Mouse (Mus musculus) left cerebral cortex, adult 11 months (tissue): ENCODE data around the gene Vps54.
"Not testable (repeated sequence)": the region's sequence is repeated elsewhere in the genome, so short reads cannot be mapped to it uniquely, and the experiment has no call there.

Experiments
- DNase-seq: peaks from one replicate; pipeline ENCODE4 v3.0.0; 2022; ENCODE audit warnings: low spot score

Gene Vps54

DNA sequence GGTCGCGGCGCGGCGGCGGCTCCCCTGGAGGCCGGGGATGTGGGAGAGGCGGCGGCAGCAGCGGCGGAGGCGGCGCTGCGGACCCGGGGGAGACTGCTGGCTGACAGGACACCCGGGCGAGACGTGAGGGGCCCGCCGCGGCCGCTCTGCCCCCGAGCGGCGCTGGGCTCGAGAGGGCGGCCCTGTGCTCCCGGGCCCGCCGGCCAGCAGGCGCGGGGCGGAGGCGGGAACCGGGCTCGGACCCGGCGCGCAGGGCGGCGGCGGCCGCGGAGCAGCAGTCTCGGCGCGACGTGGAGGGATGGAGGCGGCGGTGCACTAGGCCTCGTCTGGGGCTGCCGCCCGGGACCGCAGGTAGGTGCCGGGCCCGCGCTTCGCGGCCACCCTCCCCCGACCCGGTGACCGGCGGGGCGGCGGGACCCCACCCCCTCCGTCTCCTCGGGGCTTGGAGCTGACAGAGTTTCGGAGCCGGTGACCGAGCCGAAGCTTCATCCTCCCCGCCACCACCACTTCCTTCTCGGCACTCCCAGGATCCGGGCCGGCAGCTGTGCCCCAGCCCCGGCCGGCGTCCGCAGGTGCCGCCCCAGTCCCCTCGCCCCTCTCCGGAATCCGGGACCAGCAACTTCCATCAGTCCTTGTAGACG is at the start of gene Vps54:
Gene Vps54 (plus strand): TSS at position 261 of the 641 bp plus-strand sequence.
- DNase-seq, result peak; percentile 35

GRCm38 (mm10) chr11:21191821-21192220 is 47.3 kb upstream of the Vps54 start:
- DNase-seq, result not testable (repeated sequence)

DNA sequence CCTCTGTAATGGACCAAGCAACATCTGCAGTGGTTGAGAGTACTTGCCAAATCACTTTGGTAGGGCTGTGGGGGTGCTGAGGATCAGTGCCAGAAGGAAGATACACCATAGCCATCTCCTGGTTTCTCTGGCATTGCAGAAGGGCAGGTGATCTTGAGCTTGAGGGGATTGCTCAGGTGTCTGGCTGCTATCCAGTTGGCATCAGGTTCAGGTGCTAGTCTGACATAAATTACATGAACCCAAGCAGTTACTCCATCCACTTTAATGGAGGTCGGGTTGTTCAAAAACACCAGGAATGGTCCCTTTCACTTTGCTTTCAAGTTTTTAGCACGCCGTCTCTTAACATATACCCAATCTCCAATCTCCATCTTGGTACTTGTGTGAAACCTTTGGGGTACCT is 44.2 kb upstream of the Vps54 start:
- no peak for DNase-seq

- DNase-seq, result no peak
Observed at GRCm38 (mm10) chr11:21209046-21209445, 30.0 kb upstream of the Vps54 start.

GRCm38 (mm10) chr11:21209701-21210100 is 29.4 kb upstream of the Vps54 start:
- not testable (repeated sequence) for DNase-seq

DNA sequence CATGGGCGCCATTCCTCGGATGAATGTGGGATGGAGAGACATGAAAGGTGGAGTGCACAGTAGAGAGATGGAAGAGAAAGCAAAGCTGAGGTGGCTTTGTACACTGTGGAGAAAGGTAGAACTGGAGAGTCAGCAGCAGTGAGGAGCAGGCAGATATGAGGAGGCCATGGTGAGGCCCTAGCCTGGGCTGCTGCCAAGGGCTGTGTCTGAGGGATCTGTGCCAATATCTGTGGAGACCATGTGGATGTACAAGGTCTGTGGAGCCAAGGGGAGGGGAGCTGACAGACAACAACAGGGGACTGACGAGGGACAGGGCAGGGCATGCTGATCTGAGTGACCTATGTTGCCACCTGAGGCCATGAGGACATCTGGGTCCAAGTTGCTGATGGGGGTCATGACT is 21.7 kb upstream of the Vps54 start:
- no peak for DNase-seq

GRCm38 (mm10) chr11:21219281-21219680 is 19.8 kb upstream of the Vps54 start:
- DNase-seq, result no peak

GRCm38 (mm10) chr11:21219851-21220587 is 19.1 kb upstream of the Vps54 start:
- DNase-seq, result no peak

- DNase-seq, result no peak
Observed at GRCm38 (mm10) chr11:21220754-21221153, 18.3 kb upstream of the Vps54 start.

DNA sequence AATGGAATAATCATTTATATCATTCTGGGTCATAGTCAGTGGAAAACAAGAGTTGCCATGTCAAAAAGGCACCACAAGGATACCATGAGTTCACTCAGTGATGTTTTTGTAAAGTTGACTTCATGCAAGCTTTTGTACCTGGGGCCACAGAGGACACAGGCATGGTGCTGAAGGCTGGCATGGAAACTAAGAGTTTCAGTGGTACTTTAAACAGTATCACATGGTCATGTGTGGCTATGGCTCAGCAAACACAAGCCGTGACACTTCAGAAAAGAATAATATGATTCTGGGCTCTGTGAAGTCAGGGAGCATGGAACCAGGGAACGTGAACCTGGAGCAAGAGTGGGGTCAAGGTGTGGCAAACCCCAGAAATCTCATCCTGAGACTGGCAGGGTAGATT is 17.7 kb upstream of the Vps54 start:
- DNase-seq, result no peak

DNA sequence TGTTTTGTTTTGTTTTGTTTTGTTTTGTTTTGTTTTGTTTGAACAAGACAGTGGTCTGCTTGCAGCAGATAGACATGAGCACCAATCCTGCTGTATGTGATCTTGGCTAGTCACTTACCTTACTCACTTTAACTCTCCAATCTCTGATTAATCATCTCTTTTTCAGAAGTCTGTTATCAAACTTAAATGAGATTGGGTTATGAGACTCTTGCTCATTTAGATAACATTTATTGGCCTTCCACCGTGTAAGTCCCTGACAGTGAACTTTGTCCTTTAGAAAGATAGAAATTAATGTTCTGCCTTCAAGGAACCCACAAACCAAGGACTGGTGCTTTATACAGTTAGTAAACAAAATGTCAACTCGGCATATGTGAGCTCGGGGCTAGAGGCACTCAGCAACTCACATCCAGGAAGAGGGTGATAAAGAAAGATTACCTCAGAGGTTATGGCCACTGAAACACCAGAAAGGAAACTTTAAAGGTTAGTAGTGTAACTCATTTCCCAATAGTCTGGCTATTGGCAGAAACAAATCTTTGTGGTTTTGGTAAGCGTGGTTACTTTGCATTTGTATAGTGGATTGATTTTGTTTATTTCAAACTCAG is 16.4 kb upstream of the Vps54 start:
- DNase-seq, result no peak

- DNase-seq, result no peak
Observed at GRCm38 (mm10) chr11:21223539-21223938, 15.5 kb upstream of the Vps54 start.

DNA sequence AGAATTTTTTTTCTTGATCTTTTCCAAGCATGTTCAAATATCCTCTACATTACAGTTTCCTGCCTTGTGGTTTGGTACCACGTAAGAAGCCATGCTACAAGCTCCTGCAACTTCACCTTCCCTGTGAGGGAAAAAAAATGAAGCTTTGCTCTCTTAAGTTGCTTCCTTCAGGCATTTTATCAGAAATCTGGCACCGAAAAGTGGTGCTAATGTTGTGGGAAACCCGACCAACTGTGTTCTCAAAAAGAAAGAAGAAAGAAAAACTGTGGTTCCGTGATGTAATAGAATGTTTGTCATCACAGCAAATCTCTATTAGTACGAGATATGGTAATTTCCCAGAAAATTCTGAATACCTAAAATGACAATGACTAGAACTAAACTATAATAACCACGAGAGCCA is 15.0 kb upstream of the Vps54 start:
- DNase-seq, result no peak

GRCm38 (mm10) chr11:21224446-21224845 is 14.6 kb upstream of the Vps54 start:
- no peak for DNase-seq

DNA sequence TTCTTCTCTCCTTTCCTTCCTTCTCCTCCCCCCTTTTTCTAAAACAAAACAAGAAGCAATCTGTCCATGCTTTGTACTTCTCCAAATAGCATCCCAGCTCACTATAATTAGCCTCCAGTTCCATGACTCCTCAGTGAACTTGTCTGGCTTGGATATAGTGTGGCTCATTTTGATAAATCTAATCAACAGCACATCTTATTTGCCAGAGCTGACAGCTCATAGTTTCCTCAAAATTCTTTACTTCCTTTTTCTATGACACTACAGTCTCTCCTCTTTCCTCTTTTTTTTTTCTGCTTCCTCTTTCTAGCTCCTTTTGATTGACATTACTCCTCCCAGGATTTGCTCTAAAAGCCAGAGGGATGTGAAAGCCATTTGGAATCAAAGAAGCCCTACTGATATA is 14.1 kb upstream of the Vps54 start:
- no peak for DNase-seq

GRCm38 (mm10) chr11:21235381-21235780 is 3.7 kb upstream of the Vps54 start:
- no peak for DNase-seq

GRCm38 (mm10) chr11:21235821-21236220 is 3.3 kb upstream of the Vps54 start:
- DNase-seq, result no peak

GRCm38 (mm10) chr11:21236996-21237395 is 2.1 kb upstream of the Vps54 start:
- DNase-seq, result no peak

- DNase-seq, result no peak
Observed at GRCm38 (mm10) chr11:21237474-21238278, 1.4 kb upstream of the Vps54 start.

GRCm38 (mm10) chr11:21238279-21239020 is 631 bp upstream of the Vps54 start:
- DNase-seq, result no peak

DNA sequence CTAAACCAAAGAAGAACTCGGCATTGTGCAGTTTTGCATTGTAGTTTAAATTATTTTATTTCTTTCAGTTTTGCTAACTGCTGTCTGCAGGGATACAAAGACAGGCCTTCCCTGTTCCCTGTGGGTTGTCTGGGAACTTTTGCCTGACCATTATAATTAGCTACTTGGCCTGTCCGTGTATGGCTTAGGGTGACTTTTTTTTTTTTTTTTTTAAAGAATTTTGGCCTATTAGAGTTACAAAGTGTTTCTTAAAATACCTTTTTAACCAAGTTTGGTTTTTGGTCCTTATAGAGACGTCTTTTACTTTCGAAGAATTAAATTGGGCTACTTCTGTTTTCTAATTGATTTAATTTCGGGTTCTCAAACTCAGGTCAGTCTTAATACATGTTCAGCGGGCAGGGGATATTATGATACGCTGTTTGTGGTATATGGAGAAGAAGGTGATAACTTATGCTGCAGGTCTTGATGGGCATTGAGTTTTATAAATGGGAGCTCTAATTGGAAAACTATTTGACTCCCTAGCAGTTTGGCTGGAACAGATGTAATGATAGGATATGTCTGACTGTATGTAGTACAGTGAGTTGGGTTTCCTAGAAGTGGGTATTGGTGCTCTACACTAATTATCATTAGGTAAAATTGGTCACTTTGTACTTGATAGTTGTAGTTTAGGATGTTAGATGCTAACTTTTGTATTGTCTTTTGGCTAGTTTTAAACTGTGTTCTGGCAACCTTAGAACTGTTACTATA is 855 bp downstream of the Vps54 start:
- DNase-seq, result no peak
